Mouse (Mus musculus): ENCODE results near the gene St8sia4.
"Not testable (repeated sequence)": the region's sequence is repeated elsewhere in the genome, so short reads cannot be mapped to it uniquely, and the experiment has no call there.

St8sia4 gene

GRCm38 (mm10) chr1:95591101-95591500 is 76.3 kb downstream of the St8sia4 start:
- DNase-seq (ENCODE audit: low read depth): no peak

- peak; percentile 30 for DNase-seq (ENCODE audit: low read depth)
Measured at GRCm38 (mm10) chr1:95590108-95590507, 77.3 kb downstream of the St8sia4 start.

- DNase-seq (ENCODE audit: low read depth): no peak
Measured at GRCm38 (mm10) chr1:95589471-95589870, 77.9 kb downstream of the St8sia4 start.

DNA sequence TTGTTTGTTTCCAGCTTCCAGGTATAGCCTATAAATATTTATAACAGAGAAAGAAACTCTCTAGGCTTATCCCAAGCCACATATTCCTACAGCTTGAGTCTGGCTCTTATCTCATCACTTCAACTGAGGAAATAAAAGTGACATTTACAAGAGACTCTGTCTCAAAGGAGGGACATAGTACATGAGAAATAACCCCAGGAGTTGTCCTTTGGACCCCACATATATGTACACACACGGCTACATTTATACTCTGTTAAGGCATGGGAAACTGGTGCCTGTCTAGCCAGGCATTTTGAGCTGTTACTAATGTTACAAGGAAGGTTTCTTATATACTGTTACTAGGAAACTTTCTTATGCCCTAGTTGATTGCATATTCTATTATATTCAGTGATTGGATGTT is 84.1 kb downstream of the St8sia4 start:
- no peak for DNase-seq (ENCODE audit: low read depth)

DNA sequence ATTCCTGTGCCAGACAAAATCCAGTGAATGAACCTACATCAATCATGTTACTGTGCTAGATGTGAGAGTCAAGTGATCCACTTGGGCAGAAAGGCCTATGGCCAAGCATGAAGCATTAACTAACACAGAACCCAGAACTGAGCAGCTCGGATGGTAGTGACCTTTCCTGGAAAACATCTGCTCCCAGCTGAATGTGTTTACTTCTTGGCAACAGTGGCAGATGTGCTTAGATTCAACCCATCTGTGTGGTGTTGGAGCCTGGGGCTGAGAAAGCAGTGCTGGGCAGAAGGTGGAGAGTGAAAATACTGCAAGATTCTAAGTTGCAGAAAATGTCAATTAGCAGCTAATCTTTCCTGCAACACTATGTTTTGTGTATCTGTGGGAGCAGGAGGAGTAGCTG is 85.1 kb downstream of the St8sia4 start:
- DNase-seq (ENCODE audit: low read depth): no peak

DNA sequence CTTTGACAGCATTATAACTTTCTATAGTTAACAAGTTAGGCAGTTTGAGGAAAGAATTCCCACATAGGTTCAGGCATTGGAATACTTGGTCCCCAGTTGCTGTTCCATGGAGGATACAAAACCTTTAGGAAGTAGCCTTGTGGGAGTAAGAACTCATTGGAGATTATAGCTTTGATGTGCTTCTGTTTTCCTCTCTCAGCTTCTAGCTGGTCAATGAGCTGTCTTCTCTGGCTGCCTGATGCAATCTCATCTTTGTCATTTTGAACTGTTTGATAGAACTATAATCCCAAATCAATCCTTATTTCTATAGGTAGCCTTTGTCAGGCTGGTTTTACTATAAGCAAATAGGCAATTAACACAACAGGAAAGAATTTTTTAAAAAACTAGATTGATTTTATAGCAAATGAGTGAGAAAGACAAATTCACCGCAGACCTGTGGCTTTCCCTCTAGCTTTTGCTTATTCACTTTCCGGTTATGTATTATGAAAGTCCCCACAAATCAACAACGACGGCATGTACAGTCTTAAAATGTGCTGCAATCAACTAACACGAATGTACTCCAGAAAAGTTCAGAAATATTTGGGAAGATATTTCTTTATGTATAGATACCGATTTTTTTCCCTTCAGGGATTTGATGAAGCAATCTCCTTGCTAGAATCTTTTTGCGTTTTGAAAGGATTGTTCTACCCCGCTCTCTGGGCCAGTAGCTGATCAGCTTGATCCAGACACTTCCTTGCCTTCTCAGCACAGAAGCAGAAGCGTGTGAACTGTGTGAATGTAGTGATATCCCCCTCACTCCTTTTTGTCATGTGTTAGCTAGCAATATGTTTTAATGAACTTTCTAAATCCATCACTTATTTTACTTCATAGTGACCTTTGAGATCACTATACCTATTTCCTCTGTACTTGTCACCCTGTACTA is 94.5 kb downstream of the St8sia4 start:
- DNase-seq (ENCODE audit: low read depth): peak; percentile 47

GRCm38 (mm10) chr1:95571106-95571505 is 96.3 kb downstream of the St8sia4 start:
- no peak for DNase-seq (ENCODE audit: low read depth)

DNA sequence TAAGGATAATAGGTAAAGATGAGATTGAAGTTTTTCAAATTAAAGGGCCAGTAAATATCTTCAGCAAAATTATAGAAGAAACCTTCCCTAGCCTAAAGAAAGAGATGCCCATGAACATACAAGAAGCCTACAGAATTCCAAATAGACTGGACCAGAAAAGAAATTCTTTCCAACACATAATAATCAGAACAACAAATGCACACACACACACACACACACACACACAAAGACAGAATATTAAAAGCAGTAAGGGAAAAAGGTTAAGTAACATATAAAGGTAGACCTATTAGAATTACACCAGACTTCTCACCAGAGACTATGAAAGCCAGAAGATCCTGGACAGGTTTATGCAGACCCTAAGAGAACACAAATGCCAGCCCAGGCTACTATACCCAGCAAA is 112.8 kb downstream of the St8sia4 start:
- not testable (repeated sequence) for DNase-seq (ENCODE audit: low read depth)

DNA sequence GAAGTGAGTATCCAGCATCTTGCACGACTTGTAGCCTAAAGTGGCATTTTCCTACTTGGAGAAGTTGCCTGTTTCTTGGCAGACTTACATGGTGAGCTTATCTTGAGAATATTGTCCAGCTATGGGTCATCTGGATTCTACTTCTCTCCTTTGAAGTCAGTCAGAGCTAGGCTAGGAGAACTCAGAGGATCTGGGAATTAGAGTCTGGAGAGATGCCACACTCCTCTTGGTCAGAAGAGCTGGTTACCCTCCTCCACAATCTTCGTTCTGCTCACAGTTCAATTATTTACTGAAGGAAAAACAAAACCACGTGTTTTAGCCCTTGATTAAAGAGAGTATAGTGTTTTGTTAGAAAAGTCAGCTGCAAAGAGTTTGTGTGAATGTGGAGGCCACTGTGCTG is 125.9 kb downstream of the St8sia4 start:
- DNase-seq (ENCODE audit: low read depth): no peak
